Comparison of ENCODE assay signal across 8 mouse cellular contexts in genomic region chr11:75655621-75656545, GRCm38 (mm10). TPM values are rescaled to one million over a fixed set of nuclear protein-coding genes. Genes with fewer than 3 reads are reported as not detected.
DNase-seq lines count a peak whose midpoint lies in the region; ATAC-seq and TF ChIP-seq lines count a peak whose summit lies in the region.

No protein-coding gene starts in this region.

- H3K4me3 ChIP-seq in ES-Bruce4 (ENCODE audit: low read depth, low read length): peak overlapping the region; percentile 47
- H3K4me3 ChIP-seq in forebrain, embryonic 14.5 days (ENCODE audit: low read depth, low read length): peak overlapping the region; percentile 59

- peaks cover 8% of the 10 kb centered on the region for H3K4me1 ChIP-seq in ES-Bruce4 (ENCODE audit: control insufficient read depth, insufficient read depth, low read length)
- H3K4me1 ChIP-seq in forebrain, embryonic 14.5 days (ENCODE audit: control insufficient read depth, insufficient read depth, low read length): peaks cover 11% of the 10 kb centered on the region

- H3K27ac ChIP-seq in ES-Bruce4 (ENCODE audit: insufficient read depth, low read length): peak overlapping the region; percentile 16; the same call in 1 of the 2 replicates
- no peak overlapping the region for H3K27ac ChIP-seq in forebrain, embryonic 14.5 days (ENCODE audit: low read depth, low read length)

- H3K27me3 ChIP-seq in ES-Bruce4 (ENCODE audit: control insufficient read depth, insufficient read depth, low read length, poor library complexity, severe bottlenecking): no peaks in the 10 kb centered on the region
- H3K27me3 ChIP-seq in forebrain, embryonic 14.5 days (replicated peaks; ENCODE audit: control insufficient read depth, insufficient read depth, low read length): peaks cover 10% of the 10 kb centered on the region

- no peaks in the 10 kb centered on the region for H3K9me3 ChIP-seq in ES-Bruce4 (replicated peaks; ENCODE audit: control insufficient read depth, insufficient read depth, low read length, poor library complexity, severe bottlenecking)
- H3K9me3 ChIP-seq in forebrain, embryonic 14.5 days (replicated peaks; ENCODE audit: control insufficient read depth, low read length): no peaks in the 10 kb centered on the region

- intact Hi-C loops in heart, postnatal 25 days (cut with DNase I): loop anchor here (5.0 kb wide), 1 partner anchor 34 kb away; no protein-coding TSS in a partner anchor

- TF ChIP-seq EP300 in ES-Bruce4 (IDR thresholded peaks at IDR 0.05; ENCODE audit: insufficient read depth, low read depth, low read length): no peak

- no peak for TF ChIP-seq CTCF in ES-Bruce4 (IDR thresholded peaks at IDR 0.05; ENCODE audit: low read depth, low read length)
- TF ChIP-seq CTCF in brain, embryonic 14.5 days (IDR thresholded peaks at IDR 0.05; ENCODE audit: borderline replicate concordance, extremely low read depth, insufficient read depth, insufficient read length): no peak

- peak overlapping the region; percentile 99 for H3K4me2 ChIP-seq in forebrain, embryonic 14.5 days (ENCODE audit: low read length)

- peak; percentile 16; the same call in 1 of the 2 replicates for ATAC-seq in forebrain, embryonic 14.5 days

- peak overlapping the region; percentile 77 for H3K9ac ChIP-seq in ES-Bruce4 (ENCODE audit: low read depth, poor library complexity, severe bottlenecking)
- peak overlapping the region; percentile 73 for H3K9ac ChIP-seq in forebrain, embryonic 14.5 days (ENCODE audit: low read length)

- peak; percentile 59 for DNase-seq in brain, embryonic 14.5 days (ENCODE audit: low read depth)
- DNase-seq in forebrain, embryonic 14.5 days (ENCODE audit: low spot score): peak; percentile 42
- DNase-seq in heart, postnatal 25 days (ENCODE audit: low spot score): peak; percentile 85
- peak; percentile 48 to 66 for DNase-seq in layer of hippocampus, postnatal 10 days (ENCODE audit: low spot score in 2 of 2)
- peak; percentile 91 for DNase-seq in lung, postnatal 36 days
- DNase-seq in right cerebral cortex, adult 2 months (ENCODE audit: low spot score in 2 of 2): peak; percentile 47 to 70
- peak; percentile 78 to 85 for DNase-seq in urinary bladder, adult 18-20 months (ENCODE audit: low spot score in 2 of 2)

- peaks cover 6% of the 10 kb centered on the region for H3K36me3 ChIP-seq in ES-Bruce4 (ENCODE audit: control insufficient read depth, insufficient read depth, low read length, poor library complexity, severe bottlenecking)
- H3K36me3 ChIP-seq in forebrain, embryonic 14.5 days (ENCODE audit: control insufficient read depth, insufficient read depth, low read length): 0 out of 2 replicates have a peak, but pooled peaks cover 2% of the 10 kb centered on the region

- TF ChIP-seq POLR2A in ES-Bruce4 (IDR thresholded peaks at IDR 0.05; ENCODE audit: insufficient read depth, low read length): no peak
- TF ChIP-seq POLR2A in brain, embryonic 14.5 days (IDR thresholded peaks at IDR 0.05; ENCODE audit: borderline replicate concordance, extremely low read depth, insufficient read depth, insufficient read length, poor library complexity, severe bottlenecking): 0 out of 2 replicates have a peak, but pooled peaks have one; percentile 4

- WGBS in forebrain, embryonic 14.5 days: 1% methylated on average over 77 of the region's 78 CpGs

RNA-seq across cellular contexts. Expression of gene Myo1c, which starts 5.6 kb away (rescaled TPM):
- 78.7 and 82.9 TPM in 2 replicates for polyA plus RNA-seq in ES-Bruce4 (2011; ENCODE audit: insufficient read depth, insufficient read length, low read depth, missing spikeins)
- 12.2 and 14.1 TPM in 2 replicates for polyA plus RNA-seq in brain, embryonic 14.5 days (2012; rRNA removed)
- polyA plus RNA-seq in forebrain, embryonic 14.5 days (2014; fragmentation: Nextera tagmentation; extraction: Ambion mirVana): 5.7 and 6.6 TPM in 2 replicates
- 100 to 1,000 TPM; 119 to 132 TPM for total RNA-seq in heart, postnatal 25 days (2021)
- 10 to 100 TPM; 27.6 to 27.9 TPM for total RNA-seq in layer of hippocampus, postnatal 10 days (2021)

RNA-seq across cellular contexts. Expression of gene Crk, which starts 23.2 kb away (rescaled TPM):
- polyA plus RNA-seq in ES-Bruce4 (2011; ENCODE audit: insufficient read depth, insufficient read length, low read depth, missing spikeins): 86.0 and 91.5 TPM in 2 replicates
- 86.9 and 91.0 TPM in 2 replicates for polyA plus RNA-seq in brain, embryonic 14.5 days (2012; rRNA removed)
- polyA plus RNA-seq in forebrain, embryonic 14.5 days (2014; fragmentation: Nextera tagmentation; extraction: Ambion mirVana): 105 and 109 TPM in 2 replicates
- total RNA-seq in heart, postnatal 25 days (2021): 10 to 100 TPM; 81.3 to 88.2 TPM
- 100 to 1,000 TPM; 127 to 129 TPM for total RNA-seq in layer of hippocampus, postnatal 10 days (2021)

RNA-seq across cellular contexts. Expression of gene Inpp5k, which starts 25.1 kb away (rescaled TPM):
- 20.5 and 22.6 TPM in 2 replicates for polyA plus RNA-seq in ES-Bruce4 (2011; ENCODE audit: insufficient read depth, insufficient read length, low read depth, missing spikeins)
- 53.7 and 63.8 TPM in 2 replicates for polyA plus RNA-seq in brain, embryonic 14.5 days (2012; rRNA removed)
- 53.9 and 55.5 TPM in 2 replicates for polyA plus RNA-seq in forebrain, embryonic 14.5 days (2014; fragmentation: Nextera tagmentation; extraction: Ambion mirVana)
- total RNA-seq in heart, postnatal 25 days (2021): 10 to 100 TPM; 27.8 to 29.8 TPM
- 10 to 100 TPM; 47.4 to 49.7 TPM for total RNA-seq in layer of hippocampus, postnatal 10 days (2021)
